Mouse (Mus musculus) CH12.LX (cell line): ENCODE data around the gene S100a7a. TPM values are rescaled to one million over a fixed set of nuclear protein-coding genes. Genes with fewer than 3 reads are reported as not detected.

Experiments used
- DNase-seq: peaks from one replicate; pipeline ENCODE4 v3.0.0-alpha.2; 2013; ENCODE audit errors: extremely low read depth
- H3K27ac ChIP-seq: 2 replicates; pipeline ENCODE4 v1.5.1; 2012; ENCODE audit warnings: low read depth, mild to moderate bottlenecking, control low read depth, moderate library complexity; ENCODE audit not compliant: insufficient read depth
- H3K27me3 ChIP-seq: replicated peaks from 2 replicates; pipeline ENCODE3; 2012; ENCODE audit warnings: inconsistent platforms
- H3K36me3 ChIP-seq, 2 experiments: replicated peaks in 1 of 2; 2 replicates each; pipeline versions ENCODE3 to v1.6.1; 2012; ENCODE audit warnings: inconsistent platforms in 1 of 2, low read length in 1 of 2, mild to moderate bottlenecking in 1 of 2, mixed read lengths in 1 of 2, moderate library complexity in 1 of 2; ENCODE audit not compliant: control insufficient read depth in 1 of 2, insufficient read depth in 1 of 2
- H3K4me1 ChIP-seq, 2 experiments: 2 replicates each; pipeline ENCODE4 v1.6.1; 2012; ENCODE audit warnings: inconsistent platforms in 1 of 2, moderate library complexity in 1 of 2; ENCODE audit not compliant: insufficient read depth in 2 of 2, control insufficient read depth in 1 of 2
- H3K4me2 ChIP-seq: 2 replicates; pipeline ENCODE4 v1.6.1; 2012; ENCODE audit warnings: low read depth, mild to moderate bottlenecking, control low read depth; ENCODE audit not compliant: poor library complexity, insufficient read depth, severe bottlenecking
- H3K4me3 ChIP-seq, 3 experiments: fragments of 150-350 bp in 1 of 3; sonication (generic) in 1 of 3; replicated peaks in 1 of 3; 2 replicates each; pipeline versions ENCODE3 to v1.5.1; 2011 to 2012; ENCODE audit warnings: low read depth in 2 of 3, low read length in 2 of 3, mild to moderate bottlenecking in 2 of 3, moderate library complexity in 2 of 3, control low read depth in 1 of 3, improper control_type of control experiment in 1 of 3, inconsistent platforms in 1 of 3, mixed read lengths in 1 of 3; ENCODE audit not compliant: poor library complexity in 1 of 3
- H3K79me2 ChIP-seq: replicated peaks from 2 replicates; pipeline ENCODE4 v1.6.1; 2012; ENCODE audit warnings: mild to moderate bottlenecking, moderate library complexity; ENCODE audit not compliant: control insufficient read depth, poor library complexity, insufficient read depth, severe bottlenecking; ENCODE audit errors: extremely low read depth
- H3K9ac ChIP-seq: 2 replicates; pipeline ENCODE4 v1.6.1; 2012; ENCODE audit warnings: low read depth, mild to moderate bottlenecking, control low read depth, moderate library complexity; ENCODE audit not compliant: insufficient read depth
- H3K9me3 ChIP-seq: replicated peaks from 2 replicates; pipeline ENCODE3; 2012; ENCODE audit warnings: low read length, inconsistent platforms, mixed read lengths
- BHLHE40 ChIP-seq: IDR thresholded peaks from 2 replicates; pipeline ENCODE4 v1.6.1; 2011; ENCODE audit warnings: mild to moderate bottlenecking, low read depth, low read length, improper control_type of control experiment
- CHD1 ChIP-seq: IDR thresholded peaks from 2 replicates; pipeline ENCODE4 v1.6.1; 2012; ENCODE audit warnings: low read depth, low read length, improper control_type of control experiment, inconsistent platforms
- CHD2 ChIP-seq: IDR thresholded peaks from 2 replicates; pipeline ENCODE4 v1.6.1; 2011; ENCODE audit warnings: low read length, improper control_type of control experiment
- CTCF ChIP-seq, 2 experiments: IDR thresholded peaks in 1 of 2; conservative IDR thresholded peaks in 1 of 2; 2 replicates each; pipeline ENCODE4 v1.5.1; 2011 to 2012; ENCODE audit warnings: low read depth in 2 of 2, low read length in 2 of 2, improper control_type of control experiment in 1 of 2, inconsistent platforms in 1 of 2, mild to moderate bottlenecking in 1 of 2, moderate library complexity in 1 of 2
- E2F4 ChIP-seq: IDR thresholded peaks from 2 replicates; pipeline ENCODE4 v1.6.1; 2011; ENCODE audit warnings: low read depth, low read length, improper control_type of control experiment; ENCODE audit not compliant: insufficient replicate concordance
- ELF1 ChIP-seq: IDR thresholded peaks from 2 replicates; pipeline ENCODE4 v1.6.1; 2014; ENCODE audit warnings: low read depth, mild to moderate bottlenecking, inconsistent platforms, low read length, improper control_type of control experiment
- ETS1 ChIP-seq: conservative IDR thresholded peaks from 2 replicates; pipeline ENCODE4 v1.6.1; 2012; ENCODE audit warnings: low read depth, mild to moderate bottlenecking, inconsistent platforms, low read length, improper control_type of control experiment, moderate library complexity
- HCFC1 ChIP-seq: IDR thresholded peaks from 2 replicates; pipeline ENCODE4 v1.6.1; 2012; ENCODE audit warnings: low read depth, mild to moderate bottlenecking, inconsistent platforms, low read length, improper control_type of control experiment
- IRF4 ChIP-seq: IDR thresholded peaks from 2 replicates; pipeline ENCODE4 v1.6.1; 2014; ENCODE audit warnings: low read depth, mild to moderate bottlenecking, inconsistent platforms, low read length, improper control_type of control experiment
- JUND ChIP-seq: conservative IDR thresholded peaks from 2 replicates; pipeline ENCODE4 v1.6.1; 2011; ENCODE audit warnings: low read depth, low read length, improper control_type of control experiment
- MAFK ChIP-seq: IDR thresholded peaks from 2 replicates; pipeline ENCODE4 v1.6.1; 2011; ENCODE audit warnings: low read length, improper control_type of control experiment; ENCODE audit not compliant: insufficient replicate concordance
- MAX ChIP-seq: IDR thresholded peaks from 2 replicates; pipeline ENCODE4 v1.6.1; 2011; ENCODE audit warnings: low read length, improper control_type of control experiment
- MEF2A ChIP-seq: IDR thresholded peaks from 2 replicates; pipeline ENCODE4 v1.6.1; 2014; ENCODE audit warnings: low read depth, mild to moderate bottlenecking, inconsistent platforms, low read length, improper control_type of control experiment, borderline replicate concordance
- MYC ChIP-seq: IDR thresholded peaks from 2 replicates; pipeline ENCODE4 v1.6.1; 2011; ENCODE audit warnings: low read depth, mild to moderate bottlenecking, improper control_type of control experiment, low read length
- NELFE ChIP-seq: IDR thresholded peaks from 2 replicates; pipeline ENCODE4 v1.6.1; 2011; ENCODE audit warnings: low read depth, low read length, improper control_type of control experiment
- PAX5 ChIP-seq: IDR thresholded peaks from 2 replicates; pipeline ENCODE4 v1.6.1; 2012; ENCODE audit warnings: low read length, inconsistent platforms, mixed read lengths
- POLR2A ChIP-seq: IDR thresholded peaks from 2 replicates; pipeline ENCODE4 v1.6.1; 2011; ENCODE audit warnings: low read depth, mild to moderate bottlenecking, improper control_type of control experiment, low read length
- POLR2AphosphoS2 ChIP-seq: IDR thresholded peaks from 2 replicates; pipeline ENCODE4 v1.6.1; 2011; ENCODE audit warnings: low read depth, low read length, improper control_type of control experiment
- RAD21 ChIP-seq: IDR thresholded peaks from 2 replicates; pipeline ENCODE4 v1.6.1; 2011; ENCODE audit warnings: low read depth, mild to moderate bottlenecking, low read length, improper control_type of control experiment, moderate library complexity
- RCOR1 ChIP-seq: conservative IDR thresholded peaks from 2 replicates; pipeline ENCODE4 v1.6.1; 2012; ENCODE audit warnings: low read depth, mild to moderate bottlenecking, inconsistent platforms, low read length, improper control_type of control experiment
- SIN3A ChIP-seq: IDR thresholded peaks from 2 replicates; pipeline ENCODE4 v1.6.1; 2012; ENCODE audit warnings: low read length, improper control_type of control experiment, inconsistent platforms
- TBP ChIP-seq: conservative IDR thresholded peaks from 2 replicates; pipeline ENCODE4 v1.6.1; 2011; ENCODE audit warnings: low read depth, low read length, improper control_type of control experiment
- USF1 ChIP-seq: IDR thresholded peaks from 2 replicates; pipeline ENCODE4 v1.6.1; 2014; ENCODE audit warnings: low read depth, mild to moderate bottlenecking, inconsistent platforms, low read length, improper control_type of control experiment
- USF2 ChIP-seq: conservative IDR thresholded peaks from 2 replicates; pipeline ENCODE4 v1.6.1; 2011; ENCODE audit warnings: low read depth, low read length, improper control_type of control experiment
- ZC3H11A ChIP-seq: IDR thresholded peaks from 2 replicates; pipeline ENCODE4 v1.6.1; 2012; ENCODE audit warnings: low read depth, mild to moderate bottlenecking, inconsistent platforms, low read length, improper control_type of control experiment
- ZMIZ1 ChIP-seq: IDR thresholded peaks from 2 replicates; pipeline ENCODE4 v1.6.1; 2012; ENCODE audit warnings: low read depth, mild to moderate bottlenecking, inconsistent platforms, low read length, improper control_type of control experiment
- dilution Hi-C: fragments of 300-500 bp; cut with MboI; formaldehyde crosslinking; loops from 2 replicates; pipeline ENCODE4 v1.14.3; 2020; ENCODE audit warnings: low sequenced_read_pairs; ENCODE audit not compliant: extremely low pct_unique_long_range_greater_than_20kb, extremely low pct_ligation_motif_present
- in situ Hi-C: fragments of 300-500 bp; cut with MboI; formaldehyde crosslinking; loops from 3 replicates; pipeline ENCODE4 v1.14.3; 2019; ENCODE audit warnings: low sequenced_read_pairs, low pct_ligation_motif_present, low pct_unique_long_range_greater_than_20kb, mixed read lengths
- polyA plus RNA-seq: library from polyadenylated mRNA; unstranded; fragments of >175 nt; gene quantifications from 2 replicates; pipeline ENCODE4 v1.2.1, GENCODE M21; 2012; ENCODE audit warnings: low read depth; ENCODE audit not compliant: insufficient read length
- total RNA-seq, 2 experiments: library from RNA; depleted of rRNA; stranded (reverse); fragments of 300-350 nt in 1 of 2; fragments of >200 nt in 1 of 2; gene quantifications; 2 replicates each; pipeline ENCODE4 v1.2.3; 2012 to 2014

The S100a7a gene
- total and polyA plus RNA-seq, 3 experiments = not detected

DNA sequence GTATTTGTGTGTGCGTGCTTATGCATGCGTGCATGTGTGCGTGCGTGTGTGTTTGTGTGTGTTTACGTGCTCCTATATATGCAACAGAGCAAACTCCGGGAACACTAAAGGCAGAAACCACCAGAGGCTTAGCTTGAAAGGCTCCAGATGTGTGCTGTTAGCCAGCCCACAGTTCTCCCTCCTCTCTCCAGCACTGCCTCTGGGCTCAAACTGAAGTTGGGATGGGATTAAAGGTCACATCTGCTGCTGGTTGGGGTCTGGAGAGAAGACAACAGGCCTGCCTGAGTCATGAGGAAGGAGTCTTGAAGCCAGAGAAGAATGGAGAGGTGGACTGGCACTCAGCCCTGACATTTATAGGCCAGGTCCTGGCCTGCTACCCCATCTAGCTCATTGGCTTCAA is 47.6 kb upstream of the S100a7a start:
- Histone ChIP-seq H3K4me3 (no peak overlapping the region), H3K27me3 (peaks cover 2% of the 10 kb centered on the region), H3K79me2 (no peaks in the 10 kb centered on the region), H3K36me3 (no peaks in the 10 kb centered on the region), H3K4me2 (no peak overlapping the region), H3K9me3 (no peaks in the 10 kb centered on the region), H3K4me1 (peaks cover 0 to 24% of the 10 kb centered on the region in 2 experiments; a peak in 2 of 4 replicates), H3K9ac (no peak overlapping the region), H3K27ac (no peak overlapping the region)
- no peak for TF ChIP-seq MAFK
- no peak for TF ChIP-seq ELF1
- no peak for TF ChIP-seq HCFC1
- TF ChIP-seq POLR2AphosphoS2 = no peak
- TF ChIP-seq POLR2A = no peak
- TF ChIP-seq ZC3H11A = no peak
- TF ChIP-seq SIN3A = no peak
- no peak for TF ChIP-seq RAD21
- TF ChIP-seq IRF4 = no peak
- TF ChIP-seq MAX = no peak
- no peak for TF ChIP-seq MEF2A
- TF ChIP-seq E2F4 = no peak
- TF ChIP-seq CTCF (conservative IDR thresholded peaks at IDR 0.05 in 1 of 2, IDR thresholded peaks at IDR 0.05 in 1 of 2; ENCODE audit: low read depth in 2 of 2, low read length in 2 of 2) = no peak
- no peak for TF ChIP-seq CHD2
- TF ChIP-seq BHLHE40 = no peak
- no peak for TF ChIP-seq ZMIZ1
- in situ Hi-C loops (no loop called here), dilution Hi-C loops (no loop called here)
- no peak for DNase-seq

DNA sequence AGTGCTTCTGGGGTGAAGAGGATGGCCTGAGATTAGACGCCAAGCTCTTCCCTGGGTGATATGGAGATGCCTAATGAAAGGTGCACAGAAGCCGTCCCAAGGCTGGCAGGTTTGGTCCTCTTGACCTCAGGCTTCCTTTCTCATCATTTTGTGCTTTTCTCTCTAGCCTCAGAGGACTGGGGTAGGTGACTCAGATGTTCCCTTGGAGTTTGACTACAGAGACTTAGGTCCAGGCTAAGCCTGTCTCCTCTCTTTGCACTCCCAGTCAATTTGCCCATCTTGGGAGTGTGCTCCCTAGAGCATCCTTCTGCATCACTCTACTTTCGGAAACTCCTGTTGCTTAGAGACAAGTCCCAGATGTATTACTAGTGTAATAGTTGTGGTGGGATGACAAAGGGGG is 46.5 kb upstream of the S100a7a start:
- peaks cover 0 to 33% of the 10 kb centered on the region in 2 experiments; a peak in 2 of 4 replicates for H3K4me1 ChIP-seq
- in situ Hi-C loops = no loop called here
- no peak overlapping the region for H3K27ac ChIP-seq
- dilution Hi-C loops = no loop called here
- peaks cover 2% of the 10 kb centered on the region for H3K27me3 ChIP-seq
- H3K9ac ChIP-seq = no peak overlapping the region
- no peak overlapping the region for H3K4me3 ChIP-seq
- no peak for DNase-seq
- H3K4me2 ChIP-seq = no peak overlapping the region
- H3K36me3 ChIP-seq = no peaks in the 10 kb centered on the region
- H3K79me2 ChIP-seq = no peaks in the 10 kb centered on the region
- H3K9me3 ChIP-seq = no peaks in the 10 kb centered on the region
- TF ChIP-seq POLR2AphosphoS2 = no peak
- TF ChIP-seq CHD2 = no peak
- no peak for TF ChIP-seq RCOR1
- no peak for TF ChIP-seq ELF1
- TF ChIP-seq JUND = no peak
- no peak for TF ChIP-seq ETS1
- no peak for TF ChIP-seq CHD1
- no peak for TF ChIP-seq MYC
- no peak for TF ChIP-seq TBP
- no peak for TF ChIP-seq RAD21
- TF ChIP-seq CTCF (conservative IDR thresholded peaks at IDR 0.05 in 1 of 2, IDR thresholded peaks at IDR 0.05 in 1 of 2; ENCODE audit: low read depth in 2 of 2, low read length in 2 of 2) = no peak
- no peak for TF ChIP-seq USF1
- TF ChIP-seq USF2 = no peak
- TF ChIP-seq PAX5 = no peak
- TF ChIP-seq NELFE = no peak
